Mouse (Mus musculus) stomach, embryonic 15.5 days (tissue): ENCODE data around the gene Gm5737. TPM values are rescaled to one million over a fixed set of nuclear protein-coding genes. Genes with fewer than 3 reads are reported as not detected.

Experiments used
- ATAC-seq: fragments of 200-750 bp; cut with Nextera tagmentation; 2 replicates; pipeline ENCODE4 v1.8.0; 2017; ENCODE audit warnings: low read depth, moderate number of reproducible peaks, moderate TSS enrichment; ENCODE audit not compliant: insufficient read depth, low FRiP score
- H3K27ac ChIP-seq: fragments of 300-500 bp; sonication (generic); 2 replicates; pipeline ENCODE4 v1.5.1; 2015; ENCODE audit warnings: mild to moderate bottlenecking, inconsistent platforms
- H3K27me3 ChIP-seq: fragments of 300-500 bp; sonication (generic); replicated peaks from 2 replicates; pipeline ENCODE4 v1.6.1; 2015; ENCODE audit warnings: inconsistent platforms
- H3K36me3 ChIP-seq: fragments of 300-500 bp; sonication (generic); 2 replicates; pipeline ENCODE4 v1.6.1; 2015; ENCODE audit warnings: inconsistent platforms
- H3K4me1 ChIP-seq: fragments of 300-500 bp; sonication (generic); 2 replicates; pipeline ENCODE4 v1.6.1; 2015; ENCODE audit warnings: inconsistent platforms
- H3K4me2 ChIP-seq: fragments of 300-500 bp; sonication (generic); 2 replicates; pipeline ENCODE4 v1.6.1; 2015; ENCODE audit warnings: mild to moderate bottlenecking, inconsistent platforms
- H3K4me3 ChIP-seq: fragments of 300-500 bp; sonication (generic); replicated peaks from 2 replicates; pipeline ENCODE4 v1.5.1; 2015; ENCODE audit warnings: inconsistent platforms
- H3K9ac ChIP-seq: fragments of 300-500 bp; sonication (generic); 2 replicates; pipeline ENCODE4 v1.6.1; 2015; ENCODE audit warnings: inconsistent platforms
- H3K9me3 ChIP-seq: fragments of 300-500 bp; sonication (generic); 2 replicates; pipeline ENCODE4 v1.6.1; 2016; ENCODE audit warnings: inconsistent platforms
- WGBS: fragments of 180-500 bp; shearing (Covaris S2); methylation state at CpG from one replicate; pipeline ENCODE4 v1.1.7; 2015; 5-methylcytosine and 5-hydroxymethylcytosine counted together
- polyA plus RNA-seq: library from polyadenylated mRNA; unstranded; fragments of >200 nt; fragmentation: Nextera tagmentation; extraction: Ambion mirVana; gene quantifications from 2 replicates; pipeline ENCODE4 v1.2.1, GENCODE M21; 2015

The Gm5737 gene
- not detected in 2 replicates for polyA plus RNA-seq

- Histone ChIP-seq H3K4me1 (peaks cover 5% of the 10 kb centered on the region; the same call in 1 of the 2 replicates), H3K9ac (no peak within 1 kb of the TSS), H3K27ac (no peak within 1 kb of the TSS), H3K9me3 (no peaks in the 10 kb centered on the region), H3K4me2 (no peak within 1 kb of the TSS), H3K27me3 (0 out of 2 replicates have a peak, but pooled peaks cover 4% of the 10 kb centered on the region), H3K36me3 (no peaks in the 10 kb centered on the region), H3K4me3 (no peak within 1 kb of the TSS)
- 76% methylated on average over 6 of the region's 6 CpGs for WGBS
- ATAC-seq: peak; percentile 72; the same call in 1 of the 2 replicates
Observed at GRCm38 (mm10) chr7:120811834-120812415, at the start of gene Gm5737. Gm5737 (plus strand) TSS chr7:120812365.

- ATAC-seq: no peak
- H3K4me2 ChIP-seq: no peak overlapping the region
- H3K9ac ChIP-seq: no peak overlapping the region
- no peaks in the 10 kb centered on the region for H3K27me3 ChIP-seq
- H3K9me3 ChIP-seq: no peaks in the 10 kb centered on the region
- no peaks in the 10 kb centered on the region for H3K36me3 ChIP-seq
- H3K4me3 ChIP-seq: no peak overlapping the region
- 5% methylated on average over 1 of the region's 1 CpGs for WGBS
- no peak overlapping the region for H3K27ac ChIP-seq
- no peaks in the 10 kb centered on the region for H3K4me1 ChIP-seq
Observed at GRCm38 (mm10) chr7:120767369-120767768, 44.8 kb upstream of the Gm5737 start.

GRCm38 (mm10) chr7:120771389-120771788 lies 40.8 kb upstream of the Gm5737 start:
- Histone ChIP-seq H3K4me1 (no peaks in the 10 kb centered on the region), H3K27me3 (no peaks in the 10 kb centered on the region), H3K36me3 (no peaks in the 10 kb centered on the region), H3K9ac (no peak overlapping the region), H3K9me3 (no peaks in the 10 kb centered on the region), H3K4me3 (no peak overlapping the region), H3K4me2 (no peak overlapping the region), H3K27ac (no peak overlapping the region)
- 42% methylated on average over 1 of the region's 1 CpGs for WGBS
- no peak for ATAC-seq

- Histone ChIP-seq H3K9ac (no peak overlapping the region), H3K4me1 (no peaks in the 10 kb centered on the region), H3K27me3 (no peaks in the 10 kb centered on the region), H3K4me2 (no peak overlapping the region), H3K9me3 (no peaks in the 10 kb centered on the region), H3K4me3 (no peak overlapping the region), H3K36me3 (no peaks in the 10 kb centered on the region), H3K27ac (no peak overlapping the region)
- 63% methylated on average over 2 of the region's 2 CpGs for WGBS
- no peak for ATAC-seq
Observed at GRCm38 (mm10) chr7:120778012-120778411, 34.2 kb upstream of the Gm5737 start.

GRCm38 (mm10) chr7:120795544-120795943 lies 16.6 kb upstream of the Gm5737 start:
- H3K4me3 ChIP-seq: no peak overlapping the region
- H3K9ac ChIP-seq: no peak overlapping the region
- H3K27ac ChIP-seq: no peak overlapping the region
- no peaks in the 10 kb centered on the region for H3K9me3 ChIP-seq
- no peak for ATAC-seq
- H3K36me3 ChIP-seq: no peaks in the 10 kb centered on the region
- H3K4me1 ChIP-seq: no peaks in the 10 kb centered on the region
- no peaks in the 10 kb centered on the region for H3K27me3 ChIP-seq
- 67% methylated on average over 4 of the region's 4 CpGs for WGBS
- H3K4me2 ChIP-seq: no peak overlapping the region

- H3K4me2 ChIP-seq: no peak overlapping the region
- no peak for ATAC-seq
- H3K27me3 ChIP-seq: no peaks in the 10 kb centered on the region
- no peak overlapping the region for H3K4me3 ChIP-seq
- no peak overlapping the region for H3K27ac ChIP-seq
- 72% methylated on average over 3 of the region's 3 CpGs for WGBS
- H3K4me1 ChIP-seq: no peaks in the 10 kb centered on the region
- no peaks in the 10 kb centered on the region for H3K9me3 ChIP-seq
- H3K9ac ChIP-seq: no peak overlapping the region
- no peaks in the 10 kb centered on the region for H3K36me3 ChIP-seq
Observed at GRCm38 (mm10) chr7:120796369-120796768, 15.8 kb upstream of the Gm5737 start.

GRCm38 (mm10) chr7:120803268-120803667 lies 8.9 kb upstream of the Gm5737 start:
- H3K4me1 ChIP-seq: no peaks in the 10 kb centered on the region
- H3K27ac ChIP-seq: no peak overlapping the region
- 78% methylated on average over 2 of the region's 2 CpGs for WGBS
- H3K36me3 ChIP-seq: no peaks in the 10 kb centered on the region
- H3K9ac ChIP-seq: no peak overlapping the region
- H3K4me2 ChIP-seq: no peak overlapping the region
- no peaks in the 10 kb centered on the region for H3K27me3 ChIP-seq
- ATAC-seq: no peak
- no peaks in the 10 kb centered on the region for H3K9me3 ChIP-seq
- H3K4me3 ChIP-seq: no peak overlapping the region

- WGBS: 4% methylated on average over 27 of the region's 27 CpGs
- Histone ChIP-seq H3K9ac (no peak overlapping the region), H3K4me1 (peaks cover 5% of the 10 kb centered on the region; the same call in 1 of the 2 replicates), H3K27me3 (0 out of 2 replicates have a peak, but pooled peaks cover 4% of the 10 kb centered on the region), H3K9me3 (no peaks in the 10 kb centered on the region), H3K36me3 (no peaks in the 10 kb centered on the region), H3K4me3 (0 out of 2 replicates have a peak overlapping the region, but pooled peaks have one; percentile 25), H3K4me2 (peak overlapping the region; percentile 54), H3K27ac (no peak overlapping the region)
- ATAC-seq: no peak
Observed at GRCm38 (mm10) chr7:120809705-120810104, 2.5 kb upstream of the Gm5737 start.

- Histone ChIP-seq H3K9me3 (no peaks in the 10 kb centered on the region), H3K4me1 (no peaks in the 10 kb centered on the region), H3K36me3 (no peaks in the 10 kb centered on the region), H3K9ac (no peak overlapping the region), H3K4me2 (no peak overlapping the region), H3K27ac (no peak overlapping the region), H3K4me3 (no peak overlapping the region), H3K27me3 (no peaks in the 10 kb centered on the region)
- 87% methylated on average over 6 of the region's 6 CpGs for WGBS
- ATAC-seq: no peak
Observed at GRCm38 (mm10) chr7:120817552-120817951, 5.4 kb downstream of the Gm5737 start.

GRCm38 (mm10) chr7:120819386-120819785 lies 7.2 kb downstream of the Gm5737 start:
- Histone ChIP-seq H3K4me3 (no peak overlapping the region), H3K9ac (no peak overlapping the region), H3K36me3 (no peaks in the 10 kb centered on the region), H3K27me3 (no peaks in the 10 kb centered on the region), H3K4me1 (no peaks in the 10 kb centered on the region), H3K27ac (no peak overlapping the region), H3K4me2 (no peak overlapping the region), H3K9me3 (no peaks in the 10 kb centered on the region)
- WGBS: 85% methylated on average over 4 of the region's 4 CpGs
- no peak for ATAC-seq

- Histone ChIP-seq H3K36me3 (no peaks in the 10 kb centered on the region), H3K4me3 (no peak overlapping the region), H3K27me3 (no peaks in the 10 kb centered on the region), H3K9me3 (no peaks in the 10 kb centered on the region), H3K27ac (no peak overlapping the region), H3K9ac (no peak overlapping the region), H3K4me1 (no peaks in the 10 kb centered on the region), H3K4me2 (no peak overlapping the region)
- 0 out of 2 replicates have a peak, but pooled peaks have one; percentile 38 for ATAC-seq
- WGBS: 23% methylated on average over 5 of the region's 5 CpGs
Observed at GRCm38 (mm10) chr7:120823248-120823647, 11.1 kb downstream of the Gm5737 start.

- ATAC-seq: no peak
- Histone ChIP-seq H3K9me3 (no peaks in the 10 kb centered on the region), H3K4me2 (no peak overlapping the region), H3K4me1 (no peaks in the 10 kb centered on the region), H3K9ac (no peak overlapping the region), H3K4me3 (no peak overlapping the region), H3K27ac (no peak overlapping the region), H3K36me3 (no peaks in the 10 kb centered on the region), H3K27me3 (no peaks in the 10 kb centered on the region)
- WGBS: 54% methylated on average over 2 of the region's 2 CpGs
Observed at GRCm38 (mm10) chr7:120825097-120825496, 12.9 kb downstream of the Gm5737 start.

- H3K27me3 ChIP-seq: no peaks in the 10 kb centered on the region
- peaks cover 2% of the 10 kb centered on the region; the same call in 1 of the 2 replicates for H3K4me1 ChIP-seq
- H3K9ac ChIP-seq: no peak overlapping the region
- ATAC-seq: no peak
- H3K9me3 ChIP-seq: no peaks in the 10 kb centered on the region
- no peaks in the 10 kb centered on the region for H3K36me3 ChIP-seq
- no peak overlapping the region for H3K4me2 ChIP-seq
- WGBS: 14% methylated on average over 3 of the region's 3 CpGs
- H3K4me3 ChIP-seq: no peak overlapping the region
- H3K27ac ChIP-seq: no peak overlapping the region
Observed at GRCm38 (mm10) chr7:120826408-120826807, 14.2 kb downstream of the Gm5737 start.
